Mouse (Mus musculus): Measurements from ENCODE around the gene 1700029P11Rik.

The 1700029P11Rik gene

GRCm38 (mm10) chr15:82014745-82015391 is 34.5 kb downstream of the 1700029P11Rik start:
- DNase-seq (ENCODE audit: low read depth, low spot score), result no peak

GRCm38 (mm10) chr15:82015392-82016100 is 35.2 kb downstream of the 1700029P11Rik start:
- DNase-seq (ENCODE audit: low read depth, low spot score), result peak; percentile 71

- DNase-seq (ENCODE audit: low read depth, low spot score), result peak; percentile 100
Observed at GRCm38 (mm10) chr15:82016101-82016808, 35.9 kb downstream of the 1700029P11Rik start.

- DNase-seq (ENCODE audit: low read depth, low spot score), result no peak
Observed at GRCm38 (mm10) chr15:82016830-82017229, 36.5 kb downstream of the 1700029P11Rik start.

- DNase-seq (ENCODE audit: low read depth, low spot score), result no peak
Observed at GRCm38 (mm10) chr15:82017461-82017860, 37.1 kb downstream of the 1700029P11Rik start.

GRCm38 (mm10) chr15:82019288-82019687 is 38.9 kb downstream of the 1700029P11Rik start:
- DNase-seq (ENCODE audit: low read depth, low spot score), result no peak

- DNase-seq (ENCODE audit: low read depth, low spot score), result no peak
Observed at GRCm38 (mm10) chr15:82022535-82023088, 42.3 kb downstream of the 1700029P11Rik start.

- no peak for DNase-seq (ENCODE audit: low read depth, low spot score)
Observed at GRCm38 (mm10) chr15:82023965-82024635, 43.8 kb downstream of the 1700029P11Rik start.

GRCm38 (mm10) chr15:82027276-82027675 is 46.9 kb downstream of the 1700029P11Rik start:
- DNase-seq (ENCODE audit: low read depth, low spot score), result no peak

GRCm38 (mm10) chr15:82027726-82028125 is 47.4 kb downstream of the 1700029P11Rik start:
- no peak for DNase-seq (ENCODE audit: low read depth, low spot score)

Data from brain, adult 2 months (tissue).